Mouse (Mus musculus): ENCODE measurements around the gene Gm20431.

GRCm38 (mm10) chr2:167687651-167688101 lies 26.4 kb upstream of the Gm20431 start:
- TF ChIP-seq POLR2A (IDR thresholded peaks at IDR 0.05; ENCODE audit: borderline replicate concordance, extremely low read depth, low read depth, low read length), result no peak
- TF ChIP-seq CTCF (IDR thresholded peaks at IDR 0.05; ENCODE audit: insufficient read depth, low read length), result no peak

Measured in lung, adult 2 months (tissue).